Mouse (Mus musculus) layer of hippocampus, adult 8-10 months (tissue): ENCODE results near the gene Cdh23. TPM values are rescaled to one million over a fixed set of nuclear protein-coding genes. Genes with fewer than 3 reads are reported as not detected.

Experiments used
- DNase-seq, 2 experiments: peaks; one replicate each; pipeline ENCODE4 v3.0.0; 2022; ENCODE audit warnings: low spot score in 2 of 2
- total RNA-seq, 4 experiments: library from RNA; stranded (reverse); gene quantifications; 2 replicates each; pipeline ENCODE4 v1.2.4; 2022

Cdh23 gene
- total RNA-seq, 4 experiments from 2014 or later, result 3.5 to 5.6 (median 4.0) TPM

- no peak for DNase-seq
Observed at GRCm38 (mm10) chr10:60635568-60636295, 60.6 kb downstream of the Cdh23 start.

- DNase-seq, result peak; percentile 17 to 39
Observed at GRCm38 (mm10) chr10:60634391-60634790, 61.9 kb downstream of the Cdh23 start.

- no peak for DNase-seq
Observed at GRCm38 (mm10) chr10:60626086-60626485, 70.2 kb downstream of the Cdh23 start.

- DNase-seq, result no peak
Observed at GRCm38 (mm10) chr10:60625511-60625910, 70.8 kb downstream of the Cdh23 start.

- DNase-seq, result no peak
Observed at GRCm38 (mm10) chr10:60624945-60625344, 71.3 kb downstream of the Cdh23 start.

GRCm38 (mm10) chr10:60624217-60624708 is 72.0 kb downstream of the Cdh23 start:
- no peak for DNase-seq

GRCm38 (mm10) chr10:60622836-60623235 is 73.5 kb downstream of the Cdh23 start:
- no peak for DNase-seq

- no peak for DNase-seq
Observed at GRCm38 (mm10) chr10:60621470-60622170, 74.7 kb downstream of the Cdh23 start.

- DNase-seq, result no peak
Observed at GRCm38 (mm10) chr10:60615898-60616297, 80.4 kb downstream of the Cdh23 start.

GRCm38 (mm10) chr10:60612893-60613292 is 83.4 kb downstream of the Cdh23 start:
- DNase-seq, result no peak

- DNase-seq, result no peak
Observed at GRCm38 (mm10) chr10:60607166-60607565, 89.1 kb downstream of the Cdh23 start.

- DNase-seq, result no peak
Observed at GRCm38 (mm10) chr10:60606661-60607060, 89.6 kb downstream of the Cdh23 start.

GRCm38 (mm10) chr10:60602235-60602634 is 94.1 kb downstream of the Cdh23 start:
- no peak for DNase-seq

- DNase-seq, result no peak
Observed at GRCm38 (mm10) chr10:60595166-60595565, 101.1 kb downstream of the Cdh23 start.

- DNase-seq, result peak; percentile 6 to 11
Observed at GRCm38 (mm10) chr10:60592881-60593575, 103.3 kb downstream of the Cdh23 start.

GRCm38 (mm10) chr10:60591281-60591680 is 105.0 kb downstream of the Cdh23 start:
- DNase-seq, result no peak

- no peak for DNase-seq
Observed at GRCm38 (mm10) chr10:60590241-60590640, 106.0 kb downstream of the Cdh23 start.

GRCm38 (mm10) chr10:60585691-60586090 is 110.6 kb downstream of the Cdh23 start:
- DNase-seq, result no peak

- no peak for DNase-seq
Observed at GRCm38 (mm10) chr10:60582956-60583355, 113.3 kb downstream of the Cdh23 start.

GRCm38 (mm10) chr10:60580666-60581065 is 115.6 kb downstream of the Cdh23 start:
- no peak for DNase-seq

- no peak for DNase-seq
Observed at GRCm38 (mm10) chr10:60578738-60579538, 117.4 kb downstream of the Cdh23 start.
